Mouse (Mus musculus) embryo, embryonic 9.5 days (tissue): ENCODE data around the gene Pcdh7.

Experiments
- DNase-seq: peaks from one replicate; pipeline ENCODE4 v3.0.0-alpha.2; 2017; ENCODE audit errors: extremely low spot score

Pcdh7 gene

DNA sequence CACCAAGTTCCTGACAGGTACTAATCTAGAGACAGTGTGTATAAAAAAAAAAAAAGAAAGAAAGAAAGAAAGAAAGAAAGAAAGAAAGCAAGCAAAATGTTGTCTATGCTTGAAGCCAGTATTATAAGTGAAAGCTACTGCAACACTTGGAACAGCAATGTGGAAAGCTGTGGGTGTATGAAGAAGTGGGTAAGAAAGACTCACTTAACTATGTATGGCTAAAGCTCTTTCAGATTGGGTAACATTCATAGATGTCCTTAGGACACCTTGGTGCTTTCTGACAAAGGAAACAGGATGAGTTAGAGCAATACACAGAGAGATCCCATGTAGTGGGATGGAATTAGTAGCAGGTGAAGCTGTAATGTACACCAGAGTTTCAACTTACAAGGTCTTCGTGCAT is 32.6 kb downstream of the Pcdh7 start:
- DNase-seq, result no peak

- DNase-seq, result no peak
Measured at GRCm38 (mm10) chr5:57755791-57756190, 38.0 kb downstream of the Pcdh7 start.

DNA sequence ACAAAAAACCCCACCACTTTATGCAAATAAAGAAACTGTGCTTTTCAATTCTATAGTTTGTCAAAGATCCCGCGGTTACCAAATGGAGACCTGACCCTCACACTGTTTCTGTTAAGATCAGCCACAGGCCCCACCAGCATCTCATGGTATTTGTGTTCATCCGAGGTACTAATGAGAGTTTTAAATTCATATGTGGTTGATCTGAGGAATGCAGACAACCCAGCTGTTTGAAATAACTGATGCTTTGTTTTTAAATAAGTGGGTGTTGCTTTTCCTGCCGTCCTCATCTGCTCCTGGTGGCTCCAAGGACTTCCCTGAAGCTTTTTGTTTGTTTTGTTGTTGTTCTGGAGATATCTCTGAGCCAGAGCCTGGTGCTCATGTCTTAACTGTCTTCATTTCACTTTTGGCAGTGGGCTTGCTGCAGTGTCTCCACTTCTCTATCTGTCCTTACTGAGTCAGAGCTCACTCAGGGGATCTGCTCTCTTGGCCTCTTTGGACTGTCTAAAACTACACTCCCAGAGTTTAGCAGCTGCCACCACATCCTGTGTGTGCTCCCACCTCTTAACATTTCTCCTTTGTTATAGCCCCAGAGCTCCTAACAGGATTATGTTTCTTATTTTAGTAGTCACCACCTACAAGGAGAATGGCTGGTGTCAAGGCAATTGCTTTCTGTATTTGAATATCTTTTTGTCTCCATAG is 39.1 kb downstream of the Pcdh7 start:
- no peak for DNase-seq

- DNase-seq, result no peak
Measured at GRCm38 (mm10) chr5:57757436-57757898, 39.7 kb downstream of the Pcdh7 start.

GRCm38 (mm10) chr5:57758968-57759367 is 41.2 kb downstream of the Pcdh7 start:
- DNase-seq, result no peak

- DNase-seq, result no peak
Measured at GRCm38 (mm10) chr5:57760069-57761063, 42.6 kb downstream of the Pcdh7 start.

DNA sequence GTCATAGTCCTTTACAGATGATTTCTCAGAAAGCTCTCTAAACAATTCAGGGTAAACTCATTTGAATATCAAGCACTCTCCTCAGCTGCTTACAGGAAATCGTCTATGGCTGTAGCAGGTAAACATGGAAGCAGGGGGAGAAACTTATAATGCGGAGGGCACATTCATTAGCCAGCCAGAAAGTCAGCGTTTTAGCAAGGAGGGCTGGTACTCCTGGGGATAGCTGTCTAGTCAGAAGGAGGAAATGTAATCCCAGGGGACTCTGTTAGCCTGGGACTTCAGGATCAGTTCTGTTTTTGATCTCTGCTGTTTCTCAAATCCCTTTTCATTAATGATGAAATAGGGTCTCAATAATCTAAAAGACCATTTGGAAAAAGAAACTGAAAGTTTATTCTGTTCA is 47.6 kb downstream of the Pcdh7 start:
- DNase-seq, result no peak

DNA sequence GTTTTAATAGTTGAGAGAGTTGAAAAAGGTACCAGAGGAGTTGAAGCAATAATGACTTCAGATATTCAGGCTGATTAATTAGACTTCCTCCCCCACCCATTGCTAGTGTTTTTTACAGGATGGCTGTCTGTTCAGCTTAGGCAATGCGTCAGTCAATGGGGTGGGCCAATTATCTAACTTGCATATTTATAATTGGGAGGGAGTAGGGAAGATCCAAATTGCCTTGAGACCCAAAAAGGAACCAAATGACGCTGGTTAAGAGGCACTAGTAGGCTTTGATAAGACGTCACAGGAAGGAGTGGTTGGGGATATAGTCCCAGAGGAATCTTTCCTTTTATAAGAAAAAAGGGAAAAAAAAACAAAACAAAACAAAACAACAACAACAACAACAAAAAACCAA is 49.6 kb downstream of the Pcdh7 start:
- no peak for DNase-seq

DNA sequence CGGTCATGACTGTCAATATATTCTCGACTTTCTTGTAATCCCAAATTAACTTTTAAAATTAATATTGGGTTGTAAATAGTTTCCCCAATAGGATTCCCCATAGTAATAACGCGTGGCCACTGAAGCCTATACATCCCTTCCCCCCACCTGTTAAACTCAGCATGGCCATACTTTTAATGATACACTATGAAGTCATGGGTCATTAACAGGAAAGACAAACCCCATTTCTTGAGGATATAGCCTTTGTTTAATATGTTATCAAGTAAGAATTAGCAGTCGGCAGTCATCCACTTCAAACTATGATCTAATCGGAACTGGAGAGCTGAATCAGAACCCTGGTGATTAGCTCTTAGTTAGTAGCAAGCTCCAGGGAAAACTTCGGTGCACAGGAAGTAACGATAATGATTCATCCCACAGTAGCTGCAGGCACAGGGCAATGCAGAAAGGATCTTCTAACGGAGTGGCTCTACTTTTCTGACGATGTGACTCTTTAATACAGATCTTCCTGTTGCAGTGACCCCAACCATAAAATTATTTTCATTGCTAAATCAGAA is 50.8 kb downstream of the Pcdh7 start:
- DNase-seq, result no peak

DNA sequence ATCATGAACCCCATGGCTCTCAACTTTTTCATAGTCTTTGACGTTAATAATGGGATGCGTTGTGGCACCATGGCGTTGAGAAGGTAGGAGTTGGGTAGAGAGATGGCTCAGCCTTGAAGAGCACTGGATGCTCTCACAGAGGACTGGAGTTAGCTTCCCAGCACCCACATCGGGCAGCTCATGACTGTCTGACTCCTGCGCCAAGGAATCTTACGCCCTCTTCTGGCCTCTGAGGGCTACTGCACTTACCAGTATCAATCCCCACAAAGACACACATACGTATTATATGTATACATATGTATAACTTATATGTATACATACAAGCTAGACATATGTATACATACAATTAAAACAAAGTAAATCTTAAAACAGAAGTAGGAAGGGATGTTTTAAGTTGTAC is 51.9 kb downstream of the Pcdh7 start:
- no peak for DNase-seq

DNA sequence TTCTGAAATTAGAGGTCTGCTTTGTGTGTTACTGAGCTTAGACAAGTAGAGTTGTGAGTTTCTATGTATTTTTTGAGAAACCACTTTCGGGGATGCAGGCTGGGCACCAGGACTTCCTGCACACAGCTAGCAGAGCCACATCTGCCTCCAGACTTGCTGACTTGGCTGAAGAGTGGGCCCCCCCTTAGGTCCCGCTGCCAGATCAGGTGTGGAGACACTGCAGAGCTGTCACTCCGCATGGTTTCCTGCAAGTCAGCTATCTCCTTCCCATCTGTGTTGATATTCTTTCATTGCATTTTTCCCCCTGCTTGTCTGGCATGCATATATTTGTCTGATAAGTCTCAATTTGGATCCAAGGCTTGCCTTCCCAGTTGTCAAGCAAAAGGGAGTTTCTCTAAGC is 52.6 kb downstream of the Pcdh7 start:
- DNase-seq, result no peak

DNA sequence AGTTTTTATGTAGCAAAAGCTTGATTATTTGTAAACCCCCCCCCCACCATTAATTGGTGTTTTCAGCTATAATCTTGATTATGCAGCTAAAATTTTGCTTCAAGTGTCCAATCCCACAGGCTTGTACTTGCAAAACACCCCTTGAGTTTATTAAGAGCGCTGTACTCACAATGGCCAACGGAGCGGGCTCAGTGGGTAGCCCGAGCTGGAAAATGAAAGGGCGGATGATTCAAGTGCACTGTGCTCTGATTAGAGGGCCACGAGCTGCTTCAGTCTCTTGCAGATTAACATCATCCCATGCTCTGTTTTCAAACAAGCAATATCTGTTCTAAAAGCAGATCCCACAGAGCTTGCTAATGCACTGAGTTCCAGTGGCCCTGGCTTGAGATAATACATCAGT is 53.4 kb downstream of the Pcdh7 start:
- no peak for DNase-seq

DNA sequence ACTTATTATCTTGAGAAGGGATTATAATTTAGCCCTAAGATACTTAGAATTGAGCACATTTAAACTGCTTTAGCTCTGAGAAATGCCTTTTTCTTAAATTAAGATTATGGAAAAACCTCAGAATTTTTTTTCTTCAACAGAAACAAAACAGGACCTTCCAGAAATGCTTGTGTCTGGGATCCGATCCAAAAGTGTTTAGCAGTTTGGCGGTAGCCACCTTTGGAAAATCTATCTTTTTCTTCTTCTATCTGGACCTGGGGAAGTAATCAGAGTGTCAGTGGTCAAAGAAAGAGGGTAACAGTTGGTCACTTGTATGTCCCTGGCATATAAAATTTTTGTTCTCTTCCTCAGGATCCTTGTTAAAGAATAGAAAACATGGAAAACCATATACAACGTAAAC is 54.9 kb downstream of the Pcdh7 start:
- DNase-seq, result no peak

- no peak for DNase-seq
Measured at GRCm38 (mm10) chr5:57774496-57774895, 56.7 kb downstream of the Pcdh7 start.

- no peak for DNase-seq
Measured at GRCm38 (mm10) chr5:57778093-57778492, 60.3 kb downstream of the Pcdh7 start.

DNA sequence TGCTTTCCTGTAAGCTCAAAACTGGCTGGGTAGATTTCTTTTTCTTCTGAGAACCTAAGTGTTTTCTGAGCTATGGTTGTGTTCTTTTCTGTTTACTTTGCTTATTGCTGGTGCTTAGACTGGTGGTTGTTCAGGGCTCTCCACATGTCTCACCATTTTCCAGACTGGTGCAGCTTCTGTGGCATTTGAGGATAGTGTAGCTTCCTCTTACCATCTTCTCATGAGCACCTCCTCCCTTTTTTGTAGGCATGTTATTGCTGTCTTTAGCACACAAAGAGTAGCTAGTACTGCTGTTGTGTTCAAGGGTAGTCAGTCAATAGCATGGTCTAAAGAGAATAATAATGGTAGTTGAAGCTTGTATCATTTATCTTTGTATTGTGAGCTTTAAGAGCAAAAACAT is 62.2 kb downstream of the Pcdh7 start:
- no peak for DNase-seq

DNA sequence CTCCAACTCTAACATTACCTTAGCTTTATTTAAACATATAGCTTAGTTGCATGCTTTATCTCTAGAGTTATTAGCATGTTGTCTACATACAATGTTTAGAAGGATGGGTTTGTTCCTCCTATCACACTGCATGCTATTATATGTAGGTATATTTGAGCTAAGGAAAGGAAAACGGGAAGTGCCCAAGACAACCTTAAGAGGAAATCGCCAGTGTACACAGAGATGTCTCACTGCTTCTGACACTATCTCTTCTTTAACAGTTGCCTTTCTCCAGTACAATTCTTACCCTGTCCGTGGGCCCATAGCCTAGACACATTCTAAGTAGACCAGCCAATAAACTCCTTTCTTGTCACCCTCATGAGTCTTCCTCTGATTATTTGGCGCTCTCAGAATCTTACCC is 62.8 kb downstream of the Pcdh7 start:
- DNase-seq, result no peak

DNA sequence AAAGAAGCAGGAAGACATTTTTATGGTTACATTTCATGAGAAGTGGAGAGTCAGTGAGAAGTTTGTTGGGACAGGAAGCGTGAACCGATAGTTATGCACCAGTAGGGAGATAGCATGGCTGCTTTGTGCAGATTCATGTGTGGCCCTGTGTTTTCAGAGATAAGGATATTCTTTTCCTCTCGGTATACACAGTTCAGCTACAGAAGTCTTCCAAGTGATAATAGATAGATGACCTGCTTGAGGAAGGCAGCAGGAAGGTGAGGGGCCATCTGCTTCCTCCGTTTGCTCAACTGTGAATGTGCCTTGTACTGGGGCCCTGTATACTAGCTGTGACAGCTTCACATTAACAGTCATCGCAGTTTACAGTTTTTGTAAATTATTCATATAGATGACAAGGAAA is 64.2 kb downstream of the Pcdh7 start:
- DNase-seq, result no peak

- DNase-seq, result no peak
Measured at GRCm38 (mm10) chr5:57782546-57782945, 64.8 kb downstream of the Pcdh7 start.

DNA sequence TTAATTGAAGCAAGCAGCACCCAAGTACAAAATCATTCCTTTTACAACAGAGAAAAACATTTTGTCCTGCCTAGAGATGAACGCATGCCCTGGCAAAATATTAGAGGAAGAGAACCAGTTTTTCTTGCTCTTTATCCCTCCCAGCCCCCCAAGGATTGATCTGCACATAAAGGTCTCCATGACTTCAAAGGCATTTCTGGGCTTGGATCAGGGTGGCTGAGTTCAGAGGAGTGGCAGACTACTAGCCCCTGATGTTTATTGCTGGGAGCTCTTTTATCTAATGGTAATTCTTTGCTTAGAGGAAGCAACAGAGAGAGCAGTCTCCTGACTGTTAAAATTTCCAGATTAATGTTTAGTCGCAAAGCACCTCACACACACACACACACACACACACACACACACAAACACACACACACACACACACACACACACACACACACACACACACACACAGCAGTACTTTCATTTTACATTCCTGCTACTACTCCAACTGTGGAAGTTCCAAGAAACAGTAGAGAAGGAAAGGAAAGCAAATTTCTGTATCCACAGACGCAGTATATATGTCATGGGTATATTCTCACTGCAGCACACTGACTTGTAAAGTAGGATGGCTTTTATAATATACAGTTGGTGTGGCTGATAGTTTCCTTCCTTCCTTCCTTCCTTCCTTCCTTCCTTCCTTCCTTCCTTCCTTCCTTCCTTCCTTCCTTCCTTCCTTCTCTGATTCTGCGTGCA is 71.2 kb downstream of the Pcdh7 start:
- DNase-seq, result peak; percentile 33

DNA sequence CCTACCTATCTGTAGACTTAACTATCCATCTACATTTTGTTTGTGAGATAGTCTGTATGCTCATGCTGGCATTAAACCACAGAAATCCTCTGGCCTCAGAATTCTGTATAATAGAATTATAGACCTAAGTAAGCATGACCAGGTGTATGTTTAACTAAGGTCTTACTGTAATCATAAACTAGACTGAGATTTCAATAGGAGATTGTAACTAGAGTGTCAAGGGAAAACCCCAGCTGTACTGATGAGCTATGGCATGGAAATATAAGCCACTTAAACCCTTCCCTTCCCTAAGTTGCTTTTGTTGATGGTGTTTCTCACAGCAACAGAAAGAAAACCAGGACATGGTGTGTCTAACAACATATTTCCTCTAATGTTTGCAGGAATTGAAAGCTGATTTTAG is 78.6 kb downstream of the Pcdh7 start:
- no peak for DNase-seq
